Mouse (Mus musculus) spleen, adult 2 months (tissue): Measurements from ENCODE around the gene Gstt1.

Experiments used
- CTCF ChIP-seq: fragments of 200-500 bp; IDR thresholded peaks from 2 replicates; pipeline ENCODE4 v1.5.1; 2011; ENCODE audit warnings: mild to moderate bottlenecking, inconsistent platforms; ENCODE audit not compliant: insufficient read depth, insufficient read length, insufficient replicate concordance; ENCODE audit errors: extremely low read depth
- POLR2A ChIP-seq: fragments of 200-500 bp; IDR thresholded peaks from 2 replicates; pipeline ENCODE4 v1.6.1; 2011; ENCODE audit warnings: low read depth, low read length, inconsistent platforms

DNA sequence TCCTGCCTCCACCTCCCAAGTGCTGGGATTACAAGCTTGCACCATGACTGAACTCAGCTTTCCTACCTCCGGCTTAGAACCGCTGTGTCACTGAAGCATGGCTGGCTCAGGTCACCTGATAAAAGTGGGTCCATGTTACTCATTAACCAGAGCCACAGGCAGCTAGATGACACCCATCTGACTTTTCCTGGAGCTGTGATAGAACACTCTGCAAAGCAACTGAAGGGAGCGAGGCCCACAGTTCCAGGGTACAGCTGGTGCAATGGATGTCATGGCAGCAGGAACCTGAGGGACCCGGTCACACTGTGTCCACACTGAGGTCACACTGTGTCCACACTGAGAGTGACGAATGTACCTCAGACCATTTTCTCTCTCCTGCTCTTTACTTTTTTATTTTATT is 8.5 kb downstream of the Gstt1 start:
- TF ChIP-seq CTCF (no peak), POLR2A (no peak)
